Mouse (Mus musculus) erythroblast, embryonic 14.5 days (primary cell): ENCODE measurements around the gene Foxred1.

Experiments used
- GATA1 ChIP-seq: IDR thresholded peaks from 2 replicates; pipeline ENCODE4 v1.6.1; 2012; ENCODE audit warnings: low read length, inconsistent platforms, mixed read lengths
- TAL1 ChIP-seq: IDR thresholded peaks from 3 replicates; pipeline ENCODE4 v1.6.1; 2012; ENCODE audit warnings: low read length, inconsistent platforms, mixed read lengths

- TF ChIP-seq TAL1 (no peak), GATA1 (no peak)
These were observed 17.8 kb downstream of the Foxred1 start for GRCm38 (mm10) chr9:35192983-35193542.
